8 mouse cellular contexts compared by ENCODE assay signal in genomic region chr12:24948344-24948743, GRCm38 (mm10). TPM values are rescaled to one million over a fixed set of nuclear protein-coding genes. Genes with fewer than 3 reads are reported as not detected.
A peak's percentile ranks its signal among the peaks of the same experiment; 100 is the strongest.
DNase-seq lines count a peak whose midpoint lies in the region; ATAC-seq lines count a peak whose summit lies in the region.

No protein-coding gene starts in this region.

- peaks cover 29% of the 10 kb centered on the region for H3K36me3 ChIP-seq in kidney, embryonic 16.5 days (ENCODE audit: insufficient read depth, low read length)

- no peaks in the 10 kb centered on the region for H3K27me3 ChIP-seq in kidney, embryonic 16.5 days (ENCODE audit: insufficient read depth, low read length)

- DNase-seq in cerebellum, adult 8-10 months = peak; percentile 27
- DNase-seq in cerebellum, adult 11-12 months = no peak
- peak; percentile 48 for DNase-seq in thymus, postnatal 0 days (ENCODE audit: low spot score)
- DNase-seq in thymus, adult 18-20 months = no peak
- no peak for DNase-seq in spleen, adult 12 weeks (ENCODE audit: low spot score)

- no peaks in the 10 kb centered on the region for H3K9me3 ChIP-seq in kidney, embryonic 16.5 days (ENCODE audit: low read length)

- H3K4me2 ChIP-seq in kidney, embryonic 16.5 days (replicated peaks; ENCODE audit: low read depth, low read length) = no peak overlapping the region

- H3K27ac ChIP-seq in kidney, embryonic 16.5 days (ENCODE audit: low read length) = no peak overlapping the region

- no peak overlapping the region for H3K4me3 ChIP-seq in kidney, embryonic 16.5 days (ENCODE audit: low read length)

- H3K9ac ChIP-seq in kidney, embryonic 16.5 days (replicated peaks; ENCODE audit: low read length) = no peak overlapping the region

- ATAC-seq in erythroid progenitor cell, adult 5-6 weeks (replicated peaks; ENCODE audit: low FRiP score, poor library complexity, severe bottlenecking) = peak; percentile 67
- ATAC-seq in kidney, embryonic 16.5 days (ENCODE audit: low FRiP score, low TSS enrichment) = 0 out of 2 replicates have a peak, but pooled peaks have one; percentile 36
- 0 out of 2 replicates have a peak, but pooled peaks have one; percentile 37 for ATAC-seq in megakaryocyte-erythroid progenitor cell, adult 5-6 weeks (replicated peaks; ENCODE audit: low FRiP score, low TSS enrichment, poor library complexity, severe bottlenecking)

- WGBS in kidney, embryonic 16.5 days = 60% methylated on average over 3 of the region's 3 CpGs

- H3K4me1 ChIP-seq in kidney, embryonic 16.5 days (ENCODE audit: insufficient read depth, low read length) = no peaks in the 10 kb centered on the region

RNA-seq across cellular contexts. Expression of gene Kidins220, which starts 26.4 kb away (rescaled TPM):
- 14.2 and 15.8 TPM in 2 replicates for polyA plus RNA-seq in thymus, postnatal 0 days (2015; fragmentation: Nextera tagmentation; extraction: Ambion mirVana)
- 38.6 and 52.6 TPM in 2 replicates for total RNA-seq in erythroid progenitor cell, adult 5-6 weeks (2015; ENCODE audit: low replicate concordance)
- total RNA-seq in erythroid progenitor cell, adult 5-6 weeks (2017; ENCODE audit: low replicate concordance) = 32.7 and 42.7 TPM in 2 replicates
- polyA plus RNA-seq in kidney, embryonic 16.5 days (2015; fragmentation: Nextera tagmentation; extraction: Ambion mirVana) = 36.7 and 39.6 TPM in 2 replicates
- 45.2 and 63.7 TPM in 2 replicates for total RNA-seq in megakaryocyte-erythroid progenitor cell, adult 5-6 weeks (2014; fragmentation: Nextera tagmentation)
- total RNA-seq in megakaryocyte-erythroid progenitor cell, adult 5-6 weeks (2017) = 42.5 and 95.1 TPM in 2 replicates

Comparison
In these comparisons a context has a peak if more than half of its experiments do, and no peak if none do; other contexts are left out.
1. DNase-seq: peak in cerebellum, adult 8-10 months (single experiment) and thymus, postnatal 0 days (single experiment); none in cerebellum, adult 11-12 months (single experiment), thymus, adult 18-20 months (0 of 2) and spleen, adult 12 weeks (single experiment).
2. Peak in every context shown above with its lines, with median percentiles within 50 percentile points of each other: ATAC-seq.